Mouse (Mus musculus) neural tube, embryonic 10.5 days (tissue): ENCODE results near the gene Prkar2a.

Source experiments
- DNase-seq: peaks from one replicate; pipeline ENCODE4 v3.0.0-alpha.2; 2017; ENCODE audit warnings: low spot score; ENCODE audit errors: extremely low spot score

Gene Prkar2a

DNA sequence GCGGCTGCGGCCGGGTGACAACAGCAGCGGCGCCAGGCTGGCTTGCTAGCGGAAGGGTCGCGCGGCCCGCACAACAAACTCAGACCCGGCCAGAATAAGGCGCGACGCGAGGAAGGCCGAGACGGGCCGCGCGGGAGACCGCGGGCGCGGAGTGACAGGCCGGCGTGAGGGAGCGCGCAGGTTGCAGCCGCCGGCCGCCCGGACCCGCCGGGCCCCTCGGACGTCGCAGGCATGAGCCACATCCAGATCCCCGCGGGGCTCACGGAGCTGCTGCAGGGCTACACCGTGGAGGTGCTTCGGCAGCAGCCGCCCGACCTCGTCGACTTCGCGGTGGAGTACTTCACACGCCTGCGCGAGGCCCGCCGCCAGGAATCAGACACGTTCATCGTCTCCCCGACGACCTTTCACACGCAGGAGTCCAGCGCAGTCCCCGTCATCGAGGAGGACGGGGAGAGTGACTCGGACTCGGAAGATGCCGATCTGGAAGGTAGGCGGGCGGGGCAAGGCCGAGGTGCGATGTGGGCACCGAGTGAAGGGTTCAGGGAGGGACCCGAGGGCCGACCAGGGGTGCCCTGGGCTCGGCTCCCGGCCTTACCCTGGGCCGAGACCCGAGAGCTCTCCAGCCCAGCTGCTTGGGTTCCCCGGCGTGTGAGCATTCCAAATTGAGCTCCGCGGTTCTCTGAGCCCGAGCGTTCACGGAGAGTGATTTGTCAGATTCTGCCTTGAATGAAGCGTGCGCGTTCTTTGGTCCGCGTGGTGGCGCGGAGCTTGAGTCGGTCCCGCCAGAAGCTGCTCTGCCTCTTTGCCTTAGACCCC is 3.3 kb downstream of the Prkar2a start:
- peak; percentile 74 for DNase-seq

DNA sequence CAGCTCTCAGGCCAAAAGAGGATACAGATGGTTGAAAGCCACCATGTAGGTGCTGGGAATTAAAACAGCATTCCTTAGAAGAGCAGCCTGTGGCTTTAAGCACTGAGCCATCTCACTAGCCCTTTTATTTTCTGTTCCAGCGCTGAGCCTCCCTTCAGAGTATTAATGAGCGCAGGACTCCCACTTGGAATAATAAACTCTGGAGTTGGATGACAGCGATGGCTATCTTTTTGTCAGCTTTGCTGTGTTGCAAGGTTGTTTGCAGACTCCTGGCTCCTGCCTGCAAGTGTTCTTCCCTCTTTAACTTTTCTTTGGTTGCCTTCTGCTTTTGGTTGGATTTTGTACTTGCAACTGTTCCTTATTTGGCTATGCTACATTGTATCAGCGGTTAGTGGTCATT is 4.8 kb downstream of the Prkar2a start:
- no peak for DNase-seq

DNA sequence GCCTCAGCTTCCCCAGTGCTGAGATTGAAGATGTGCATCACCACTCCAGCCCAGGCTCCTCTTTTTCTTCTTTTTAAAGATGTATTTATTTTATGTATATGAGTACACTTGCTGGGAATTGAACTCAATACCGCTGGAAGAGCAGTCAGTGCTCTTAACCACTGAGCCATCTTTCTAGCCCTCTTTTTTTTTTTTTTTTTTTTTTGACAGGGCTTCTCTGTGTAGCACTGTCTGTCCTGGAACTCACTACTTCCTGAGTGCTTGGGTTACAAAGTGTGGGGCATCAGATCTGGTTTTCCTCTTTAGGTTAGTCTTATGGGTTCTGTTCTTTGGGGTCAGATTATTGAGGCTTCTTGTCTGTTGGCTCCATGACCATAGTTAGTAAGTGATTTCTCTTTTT is 5.4 kb downstream of the Prkar2a start:
- DNase-seq: no peak

DNA sequence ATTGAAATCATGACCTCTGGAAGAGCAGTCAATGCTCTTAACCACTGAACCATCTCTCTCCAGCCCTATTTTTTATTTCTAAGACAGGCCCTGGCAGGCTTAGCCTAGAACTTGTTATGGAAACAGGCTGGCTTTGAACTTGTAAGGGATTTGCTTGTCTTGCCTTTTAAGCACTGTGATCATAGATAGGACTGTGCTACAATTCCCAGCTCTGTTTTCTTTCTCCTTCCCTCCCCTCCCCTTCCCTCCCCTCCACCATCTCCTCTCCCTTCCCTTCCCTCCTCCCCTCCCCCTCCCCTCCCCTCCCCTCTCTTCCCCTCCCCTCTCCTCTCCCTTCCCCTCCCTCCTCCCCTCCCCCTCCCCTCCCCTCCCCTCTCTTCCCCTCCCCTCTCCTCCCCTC is 13.4 kb downstream of the Prkar2a start:
- no peak for DNase-seq

DNA sequence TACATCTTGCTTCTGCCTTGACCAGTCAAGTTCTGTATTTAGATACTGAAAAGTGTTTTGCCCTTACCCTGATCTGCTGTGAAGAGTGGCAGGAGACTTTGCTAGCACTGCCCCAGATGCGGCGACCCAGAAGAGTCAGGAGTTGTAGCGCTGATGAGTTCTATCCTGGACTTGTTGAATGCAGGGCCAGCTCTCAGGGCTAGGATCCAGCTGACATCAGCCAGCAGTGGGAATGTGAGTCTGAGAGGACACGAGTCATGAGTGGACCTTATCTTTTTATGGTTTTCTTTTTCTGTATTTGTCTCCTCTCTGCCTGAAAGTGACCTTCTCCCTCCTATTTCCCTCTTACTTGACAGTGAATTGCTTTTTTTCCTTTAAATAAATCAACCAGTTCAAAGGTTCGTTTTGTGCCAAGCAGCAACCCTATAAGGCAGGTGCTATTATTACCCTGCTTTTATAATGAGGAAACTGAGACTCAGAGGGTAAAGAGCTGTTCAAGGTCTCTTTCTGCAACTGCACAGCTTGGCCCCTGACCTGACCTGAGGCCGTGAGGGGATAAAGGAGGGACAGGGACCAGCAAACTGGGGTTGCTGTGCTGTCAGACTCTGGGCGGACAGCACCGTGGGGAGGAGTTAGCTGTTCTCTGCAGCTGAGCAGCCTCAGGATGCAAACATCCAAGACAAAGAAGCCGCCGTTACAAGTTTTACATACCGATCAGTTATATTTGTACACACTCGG is 14.4 kb downstream of the Prkar2a start:
- DNase-seq: no peak

DNA sequence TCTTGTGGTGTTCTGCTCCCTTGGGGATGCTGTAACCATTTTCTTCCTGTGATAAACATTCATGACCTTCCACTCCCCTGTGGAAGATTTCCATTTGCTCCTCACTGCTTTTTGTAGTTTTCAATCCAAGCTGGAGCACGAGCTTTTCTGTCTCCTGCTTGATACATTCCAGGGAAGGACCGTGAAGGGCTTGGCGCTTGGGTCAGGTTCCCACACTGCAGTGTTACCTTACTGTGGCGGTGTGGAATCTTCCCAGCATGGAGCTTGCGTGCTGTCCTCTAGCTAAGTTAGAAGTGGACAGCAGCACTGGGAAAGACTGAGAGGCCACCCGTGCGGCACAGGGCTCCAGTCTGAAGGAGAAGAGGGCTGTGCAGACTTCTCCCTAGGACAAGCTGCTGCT is 15.5 kb downstream of the Prkar2a start:
- DNase-seq: no peak

DNA sequence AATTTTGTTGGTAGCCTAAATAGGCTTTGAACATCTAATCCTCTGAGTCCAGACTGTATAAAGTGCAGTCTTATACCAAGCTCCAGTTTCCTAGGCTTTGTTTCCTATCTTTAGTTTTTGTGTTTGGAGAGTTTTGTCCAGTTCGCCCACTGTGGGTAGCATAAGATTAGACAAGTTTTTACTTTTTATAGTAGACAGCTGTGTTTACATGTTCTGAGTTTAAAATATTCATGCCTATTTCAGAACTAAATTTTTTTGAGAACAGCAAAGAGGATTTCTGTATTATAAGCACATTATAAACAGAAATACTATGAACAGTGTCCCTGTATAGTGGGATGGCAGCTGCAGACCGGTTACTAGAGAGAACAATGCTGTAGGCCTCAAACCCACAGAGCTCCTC is 18.1 kb downstream of the Prkar2a start:
- no peak for DNase-seq

DNA sequence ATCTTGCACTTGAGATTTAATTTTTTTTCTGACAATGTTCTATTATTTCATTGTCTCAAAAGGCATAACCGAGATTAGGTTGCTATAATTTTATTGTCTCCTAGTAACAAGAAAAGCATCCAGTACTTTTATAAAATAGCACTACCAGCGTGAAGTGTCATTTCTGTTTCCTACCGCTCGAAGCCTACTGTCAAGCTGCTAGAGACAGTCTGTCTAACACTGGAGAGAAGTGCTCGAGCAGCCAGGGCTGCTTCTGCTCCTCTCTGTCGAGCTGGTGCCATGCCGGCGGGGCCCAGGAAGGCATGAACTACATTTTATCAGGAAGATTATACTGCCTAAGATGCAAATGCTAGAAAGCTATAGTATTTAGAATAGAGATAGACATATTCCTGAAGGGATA is 19.7 kb downstream of the Prkar2a start:
- no peak for DNase-seq

DNA sequence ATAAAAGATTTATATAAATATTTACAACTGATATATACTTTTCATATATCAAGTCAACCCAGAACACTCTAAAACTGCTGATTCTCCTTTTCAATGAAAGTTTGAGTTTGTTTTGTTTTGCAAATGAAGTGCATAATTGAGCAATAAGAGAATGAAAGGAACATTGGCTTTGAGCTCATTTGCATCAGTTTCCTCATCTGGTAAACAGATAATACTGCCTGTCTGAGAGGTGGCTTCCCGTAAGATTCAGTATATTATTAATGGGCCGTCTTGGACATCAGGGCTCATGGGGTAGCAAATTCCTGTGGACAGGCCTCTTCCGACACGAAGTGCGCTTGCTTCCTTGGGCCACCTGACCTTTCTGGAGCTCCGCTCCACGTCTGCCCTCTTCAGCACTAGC is 21.7 kb downstream of the Prkar2a start:
- no peak for DNase-seq

DNA sequence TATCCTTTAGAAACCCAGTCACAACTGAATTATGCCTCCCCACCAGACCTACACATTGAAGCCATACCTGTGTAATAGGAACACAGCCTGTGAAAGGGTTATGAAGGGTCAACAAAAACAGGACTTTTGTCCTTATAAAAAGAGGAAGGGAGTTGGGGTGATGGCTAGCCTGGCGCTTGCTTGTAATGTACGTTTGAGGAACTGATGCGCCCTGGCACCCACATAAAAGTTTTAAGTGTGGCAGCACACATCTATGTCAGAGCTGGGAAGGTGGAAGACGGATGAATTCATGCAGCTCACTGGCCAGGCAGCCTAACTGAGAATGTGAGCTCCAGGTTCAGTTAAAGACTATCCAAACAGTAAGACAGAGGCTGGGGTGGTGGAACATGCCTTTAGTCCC is 27.1 kb downstream of the Prkar2a start:
- no peak for DNase-seq

DNA sequence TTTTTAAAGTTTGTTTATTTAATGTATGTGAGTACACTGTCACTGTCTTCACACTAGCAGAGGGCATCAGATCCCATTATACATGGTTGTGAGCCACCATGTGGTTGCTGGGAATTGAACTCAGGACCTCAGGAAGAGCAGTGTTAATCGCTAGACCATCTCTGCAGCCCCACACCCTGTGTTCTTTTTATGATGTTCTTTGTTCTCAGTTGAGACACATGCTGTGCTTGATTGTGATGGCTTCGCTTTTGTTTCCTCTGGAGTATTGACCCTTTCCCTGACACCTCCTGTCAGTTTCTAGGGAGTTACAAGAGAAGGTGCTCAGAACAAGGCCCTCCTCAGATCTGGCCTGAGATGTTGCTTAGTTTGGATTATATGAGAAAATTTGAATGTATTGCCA is 34.6 kb downstream of the Prkar2a start:
- no peak for DNase-seq

DNA sequence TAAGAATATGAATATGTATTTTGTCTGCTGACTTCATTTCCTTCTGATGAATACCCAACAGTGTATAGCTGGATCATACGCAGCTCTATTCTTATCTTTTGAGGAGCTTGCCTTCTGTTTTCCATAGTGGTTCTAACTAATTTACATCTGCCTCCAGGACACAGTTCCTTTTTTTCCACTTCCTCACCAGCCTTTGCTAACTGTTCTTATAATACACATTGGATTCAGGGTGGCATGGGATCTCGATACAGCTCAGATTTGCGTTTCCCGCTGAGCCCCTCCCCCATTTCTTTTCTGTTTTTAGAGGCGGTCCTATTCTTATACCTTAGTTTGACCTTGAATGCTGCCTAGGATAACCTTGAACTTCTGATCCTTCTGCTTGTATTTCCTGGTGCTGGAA is 37.0 kb downstream of the Prkar2a start:
- no peak for DNase-seq

DNA sequence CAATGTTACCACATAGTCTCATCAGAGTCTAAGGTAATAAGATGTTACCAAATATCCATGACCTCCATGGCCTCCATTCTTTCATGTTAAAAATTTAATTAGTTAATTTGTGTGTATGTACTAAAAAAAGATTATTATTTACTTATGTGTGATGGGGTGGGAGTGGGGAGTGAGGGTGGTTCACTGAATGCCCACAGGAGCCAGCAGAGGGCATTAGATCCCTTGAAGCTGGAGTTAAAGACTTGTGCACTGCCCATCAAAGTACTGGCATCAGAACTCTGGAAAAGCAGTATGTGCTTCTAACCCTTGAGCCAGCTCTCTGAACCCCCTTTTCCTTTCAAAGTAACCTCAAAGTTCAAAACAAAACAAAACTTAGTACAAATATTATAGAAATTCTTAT is 39.9 kb downstream of the Prkar2a start:
- DNase-seq: no peak

DNA sequence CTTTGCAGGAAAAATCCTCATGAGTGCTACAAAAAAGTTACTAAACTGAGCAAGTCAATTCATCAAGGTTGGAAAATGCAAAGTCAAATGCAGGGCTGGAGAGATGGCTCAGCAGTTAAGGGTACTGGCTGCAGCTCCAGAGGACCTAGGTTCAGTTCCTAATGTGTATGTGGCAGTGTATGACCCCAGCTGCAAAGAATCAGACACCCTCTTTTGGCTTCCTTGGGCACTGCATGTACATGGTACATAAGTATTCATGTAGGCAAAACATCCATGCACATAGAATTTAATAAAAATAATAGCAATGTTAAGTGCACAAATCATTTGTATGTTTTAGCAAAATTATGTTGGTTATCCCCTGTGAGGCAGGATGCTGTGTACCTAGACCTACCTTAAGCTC is 43.3 kb downstream of the Prkar2a start:
- DNase-seq: no peak

DNA sequence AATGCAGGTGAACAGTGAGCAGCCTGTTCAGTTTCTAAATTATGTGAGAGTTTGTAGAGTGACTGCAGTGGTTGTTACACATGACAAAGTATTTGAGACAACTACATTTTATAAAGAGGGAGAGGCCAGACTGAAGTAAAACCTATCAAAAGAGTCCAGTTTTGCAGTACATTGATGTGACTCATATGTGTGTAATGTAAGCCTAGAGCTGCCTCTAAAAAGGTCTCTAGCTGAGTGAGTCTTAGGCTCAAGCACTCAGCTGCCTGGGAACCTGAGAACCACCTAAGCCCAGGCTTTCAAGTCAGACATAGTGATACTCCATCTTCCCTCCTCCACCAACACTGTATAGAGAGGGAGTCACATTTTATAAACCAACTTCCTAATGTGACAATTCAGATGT is 45.5 kb downstream of the Prkar2a start:
- no peak for DNase-seq

DNA sequence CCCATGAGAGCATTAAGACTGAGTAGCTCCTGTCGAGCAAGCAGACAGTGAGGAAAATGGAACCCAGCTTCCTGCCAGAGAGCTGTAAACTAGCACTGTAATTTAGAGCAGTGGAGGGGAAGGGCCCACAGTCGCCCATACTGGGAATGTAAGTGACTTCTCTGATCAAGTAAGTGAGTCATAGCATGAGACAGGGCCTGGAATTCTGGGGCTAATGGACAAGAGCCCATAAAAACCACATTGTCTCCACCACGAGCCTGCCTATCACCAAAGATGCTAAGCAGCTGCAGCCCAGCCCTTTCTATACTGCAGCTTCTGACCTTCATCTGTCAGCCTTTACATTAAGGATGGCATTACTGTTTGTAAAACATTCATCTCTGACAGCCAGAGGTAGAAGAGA is 50.1 kb downstream of the Prkar2a start:
- no peak for DNase-seq

DNA sequence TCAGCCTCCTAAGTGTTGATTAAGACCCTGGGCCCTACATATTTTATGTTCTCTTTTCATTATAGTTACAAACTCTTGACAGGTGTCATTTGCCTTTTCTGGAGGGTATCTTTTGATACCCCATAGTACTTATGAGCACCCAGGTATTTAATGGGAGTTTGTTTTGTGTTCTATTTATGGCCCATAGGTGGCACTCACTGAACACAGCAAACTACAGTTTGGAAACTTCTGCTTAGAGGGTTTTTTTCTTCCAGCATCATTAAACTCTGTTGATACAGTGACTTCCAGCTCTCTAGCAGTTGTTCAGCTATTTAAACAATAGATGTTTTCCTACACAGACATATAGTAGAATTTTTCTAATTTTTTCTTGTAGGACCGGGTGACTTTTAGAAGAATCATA is 50.9 kb downstream of the Prkar2a start:
- no peak for DNase-seq

DNA sequence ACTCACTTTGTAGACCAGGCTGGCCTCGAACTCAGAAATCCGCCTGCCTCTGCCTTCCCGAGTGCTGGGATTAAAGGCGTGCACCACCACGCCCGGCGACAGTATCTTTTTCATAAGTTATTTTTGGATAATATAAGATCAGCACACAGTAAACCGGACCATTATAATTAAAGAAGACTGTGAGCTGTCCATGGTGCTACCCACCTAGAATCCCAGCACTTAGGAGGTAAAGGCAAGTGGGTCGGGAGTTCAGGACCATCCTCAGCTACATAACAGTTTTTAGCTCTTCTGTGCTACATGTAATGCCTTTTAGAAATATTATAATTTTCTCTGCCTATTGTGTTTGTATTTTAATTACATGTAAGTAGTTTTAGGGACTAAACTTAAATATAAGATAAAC is 52.9 kb downstream of the Prkar2a start:
- DNase-seq: no peak

DNA sequence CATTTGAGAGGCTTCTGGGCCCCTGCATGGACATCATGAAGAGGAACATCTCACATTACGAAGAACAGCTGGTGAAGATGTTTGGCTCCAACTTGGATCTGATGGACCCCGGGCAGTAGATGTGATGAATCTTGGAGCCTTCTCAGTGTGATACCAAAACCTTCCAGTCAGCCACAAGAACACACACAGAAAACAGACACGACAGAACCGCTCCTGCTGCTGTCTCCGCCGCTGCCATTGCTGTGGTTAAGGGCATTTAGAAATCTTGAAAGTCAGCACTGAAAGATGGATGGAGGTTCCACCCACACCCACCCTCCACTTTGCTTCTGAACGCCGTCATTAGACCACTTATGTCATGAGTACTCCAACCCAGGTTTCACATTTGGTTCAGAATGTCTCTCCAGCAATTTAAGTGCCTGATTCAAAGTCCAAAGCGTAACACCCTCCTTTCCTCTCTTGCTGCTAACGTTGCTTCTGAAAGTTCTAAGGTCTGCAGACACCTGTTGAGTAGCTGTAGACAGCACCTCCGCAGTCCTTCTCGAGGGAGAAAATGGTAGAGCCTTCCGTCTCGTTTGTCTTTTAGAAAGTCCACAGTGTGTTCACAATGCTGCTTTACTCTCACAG is 57.9 kb downstream of the Prkar2a start:
- no peak for DNase-seq

DNA sequence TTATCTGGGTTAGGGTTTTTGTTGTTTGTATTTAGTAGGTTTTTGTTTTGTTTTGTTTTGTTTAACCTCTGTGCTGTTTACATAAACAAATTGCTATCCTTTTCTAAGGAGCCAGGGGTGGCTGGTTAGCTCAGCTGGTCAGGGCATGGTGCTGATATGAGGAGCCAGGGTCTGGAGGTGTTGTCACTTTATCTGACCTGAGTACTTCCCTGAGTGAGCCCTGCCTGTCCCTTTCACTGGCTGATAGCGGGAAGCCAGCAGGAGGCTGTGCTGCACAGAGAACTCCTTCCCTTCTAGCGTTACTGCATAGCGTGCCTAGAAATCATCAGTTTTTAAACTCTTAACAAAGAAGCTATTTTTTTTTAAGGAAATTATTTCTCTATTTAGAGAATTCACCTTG is 58.6 kb downstream of the Prkar2a start:
- DNase-seq: no peak

DNA sequence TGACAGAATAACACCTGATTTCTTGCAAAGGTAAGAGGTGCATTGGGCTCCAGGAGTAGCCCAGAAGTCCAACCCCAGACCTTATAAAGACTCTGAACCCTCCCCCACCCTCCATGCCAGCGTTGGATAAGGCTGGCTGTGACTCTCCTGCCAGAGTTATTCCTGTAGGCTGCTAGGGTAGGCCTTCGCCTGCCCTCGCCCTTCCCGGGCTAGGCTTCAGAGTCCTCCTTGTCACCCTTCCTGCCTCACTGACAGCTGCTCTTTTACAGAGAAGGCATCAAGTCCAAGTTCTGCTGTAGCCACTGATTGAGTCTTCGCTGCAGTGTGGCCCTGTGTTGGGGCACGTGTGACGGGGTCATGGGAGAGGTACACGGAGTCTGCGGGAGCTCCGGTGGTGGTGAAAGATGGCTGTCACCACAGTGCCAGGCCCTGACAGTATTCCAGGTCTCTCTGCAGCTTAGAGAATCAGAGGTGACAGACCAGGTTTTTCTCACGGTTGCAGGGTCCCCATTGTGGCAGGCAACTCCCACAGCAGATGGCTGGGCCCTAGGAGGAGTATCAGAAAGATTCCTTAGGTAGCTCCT is 59.6 kb downstream of the Prkar2a start:
- DNase-seq: no peak

DNA sequence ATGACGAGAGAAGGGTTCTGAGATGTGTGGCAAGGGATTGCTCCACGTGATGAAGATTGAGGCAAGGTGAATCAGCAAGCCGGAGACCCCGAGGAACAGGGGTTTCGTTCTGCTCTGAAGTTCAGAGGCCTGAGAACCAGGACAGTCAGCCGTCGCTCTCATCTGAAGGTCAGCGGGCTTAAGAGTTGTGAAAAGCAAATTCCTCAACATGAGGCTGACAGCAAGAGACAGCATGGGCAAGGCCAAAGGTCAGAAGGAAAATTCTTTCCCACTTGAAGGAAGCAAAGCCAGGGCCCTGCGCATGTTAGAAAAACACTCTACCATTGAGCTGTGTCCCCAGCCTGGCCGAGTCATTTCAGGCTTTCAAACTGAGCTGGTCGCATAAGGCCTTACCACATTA is 61.5 kb downstream of the Prkar2a start:
- DNase-seq: no peak
